Mouse (Mus musculus): ENCODE measurements at regions not wholly inside any gene's neighbourhood (a gene's known extent, or its start where the extent isn't known, plus 50 kb on each side); places are given as distances from the start of the nearest gene placed in this dataset.
A peak's percentile ranks its signal among the peaks of the same experiment; 100 is the strongest.

DNA sequence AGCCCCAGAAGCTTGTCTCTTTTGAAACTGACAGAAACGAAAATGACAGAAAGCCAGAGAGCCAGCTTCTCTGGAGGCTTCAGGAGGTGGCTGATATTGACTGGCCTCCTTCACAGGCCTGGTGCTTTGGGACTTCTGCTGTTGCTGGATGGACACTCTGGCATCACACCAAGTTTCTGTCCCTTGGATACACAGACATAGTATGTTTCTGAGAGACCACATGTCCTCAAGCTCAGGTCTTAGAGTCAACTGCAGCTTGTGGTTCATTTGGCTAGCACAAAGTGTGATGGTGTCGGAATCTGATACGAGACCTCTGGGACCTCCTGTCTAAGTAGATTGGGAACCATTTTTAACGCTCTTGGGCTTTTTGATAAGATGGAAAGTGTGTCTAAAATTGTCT lies 502.0 kb downstream of the Sqor start:
- no peak overlapping the region for H3K27ac ChIP-seq (ENCODE audit: low read length)
- no peak overlapping the region for H3K4me2 ChIP-seq (ENCODE audit: low read depth, low read length)
- ATAC-seq (ENCODE audit: low read depth), result no peak
- no peak overlapping the region for H3K9ac ChIP-seq (ENCODE audit: low read length)
- 62% methylated on average over 4 of the region's 4 CpGs for WGBS
- no peak overlapping the region for H3K4me3 ChIP-seq (ENCODE audit: low read length)
- H3K36me3 ChIP-seq (ENCODE audit: control insufficient read depth, insufficient read depth, low read length), result no peaks in the 10 kb centered on the region
- H3K4me1 ChIP-seq (replicated peaks; ENCODE audit: control insufficient read depth, insufficient read depth, low read length), result no peaks in the 10 kb centered on the region
- H3K27me3 ChIP-seq (ENCODE audit: control insufficient read depth, insufficient read depth, low read depth, low read length), result no peaks in the 10 kb centered on the region
- no peaks in the 10 kb centered on the region for H3K9me3 ChIP-seq (ENCODE audit: control insufficient read depth, low read length)

DNA sequence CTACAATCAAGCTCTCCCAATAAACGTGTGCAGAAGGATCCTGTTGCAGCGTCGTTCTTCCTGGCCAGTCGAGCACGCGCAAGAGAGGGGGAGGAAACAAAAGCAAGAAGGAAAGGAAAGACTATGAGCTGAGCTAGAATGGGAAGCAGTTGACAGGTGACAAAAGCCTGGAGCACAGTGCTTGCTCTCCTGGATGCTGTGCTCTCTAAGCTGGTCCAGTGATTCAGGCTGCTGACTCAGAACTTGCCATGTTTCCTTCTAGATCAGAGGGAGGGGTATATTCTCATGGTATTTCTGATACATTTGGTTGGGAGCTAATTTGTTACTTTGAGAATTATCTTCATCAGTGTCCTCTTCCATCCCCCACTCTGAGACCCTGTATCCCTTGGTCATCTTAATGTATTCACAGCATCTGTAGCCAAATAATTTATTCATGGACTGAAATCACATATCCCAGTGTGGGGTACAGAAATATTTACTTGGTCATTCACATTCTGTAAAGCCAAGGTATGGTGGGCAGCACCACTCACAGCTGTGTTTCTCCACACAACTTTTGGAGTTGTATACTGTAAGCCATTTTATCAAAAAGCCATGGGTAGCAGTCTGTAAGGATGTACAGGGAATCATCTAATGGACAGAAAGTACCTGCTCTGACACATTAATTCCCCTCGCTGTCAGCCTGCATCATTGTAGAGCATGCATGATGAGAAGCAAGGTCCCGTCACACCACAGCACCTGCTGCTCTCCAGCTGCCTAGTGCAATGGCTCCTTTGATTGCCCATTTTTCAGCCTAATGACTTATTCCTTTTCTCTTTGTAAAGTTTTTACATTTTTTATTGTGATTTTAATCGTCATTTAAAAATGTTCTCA lies 510.1 kb downstream of the Sqor start:
- no peak overlapping the region for H3K4me3 ChIP-seq (ENCODE audit: low read length)
- no peaks in the 10 kb centered on the region for H3K36me3 ChIP-seq (ENCODE audit: control insufficient read depth, insufficient read depth, low read length)
- WGBS, result 74% methylated on average over 9 of the region's 9 CpGs
- no peak overlapping the region for H3K27ac ChIP-seq (ENCODE audit: low read length)
- H3K9me3 ChIP-seq (ENCODE audit: control insufficient read depth, low read length), result no peaks in the 10 kb centered on the region
- ATAC-seq (ENCODE audit: low read depth), result no peak
- H3K9ac ChIP-seq (ENCODE audit: low read length), result no peak overlapping the region
- no peaks in the 10 kb centered on the region for H3K27me3 ChIP-seq (ENCODE audit: control insufficient read depth, insufficient read depth, low read depth, low read length)
- no peaks in the 10 kb centered on the region for H3K4me1 ChIP-seq (replicated peaks; ENCODE audit: control insufficient read depth, insufficient read depth, low read length)
- no peak overlapping the region for H3K4me2 ChIP-seq (ENCODE audit: low read depth, low read length)

DNA sequence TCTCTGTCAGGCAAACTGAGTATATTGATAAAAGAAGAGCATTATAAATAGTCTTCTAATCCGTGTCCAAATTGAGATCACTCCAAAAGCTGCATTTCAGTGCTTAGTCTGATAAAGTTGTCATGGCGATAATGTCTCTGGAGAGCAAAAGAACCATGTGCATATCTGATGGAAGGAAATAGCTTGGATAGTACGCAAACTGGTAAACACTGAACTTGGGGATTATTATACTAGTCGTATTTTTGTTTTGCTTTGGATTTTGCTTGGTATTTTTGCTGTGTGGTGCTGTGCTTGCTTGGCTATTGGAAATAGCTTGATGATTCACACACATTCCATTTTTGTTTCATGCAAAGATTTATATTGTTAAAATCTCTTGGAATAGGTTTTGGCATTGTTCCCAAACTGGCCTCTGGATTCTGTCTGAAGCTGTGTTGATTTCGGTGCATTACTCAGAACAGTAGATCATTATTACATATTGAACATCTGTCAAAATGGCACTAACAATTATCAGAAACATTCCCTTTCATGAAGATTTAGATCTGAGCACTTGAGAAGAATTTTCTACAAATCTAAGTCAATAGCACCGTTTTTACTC lies 510.8 kb downstream of the Sqor start:
- no peaks in the 10 kb centered on the region for H3K9me3 ChIP-seq (ENCODE audit: control insufficient read depth, low read length)
- no peak overlapping the region for H3K27ac ChIP-seq (ENCODE audit: low read length)
- 53% methylated on average over 6 of the region's 6 CpGs for WGBS
- no peaks in the 10 kb centered on the region for H3K4me1 ChIP-seq (replicated peaks; ENCODE audit: control insufficient read depth, insufficient read depth, low read length)
- no peak for ATAC-seq (ENCODE audit: low read depth)
- no peaks in the 10 kb centered on the region for H3K36me3 ChIP-seq (ENCODE audit: control insufficient read depth, insufficient read depth, low read length)
- H3K4me2 ChIP-seq (ENCODE audit: low read depth, low read length), result no peak overlapping the region
- H3K27me3 ChIP-seq (ENCODE audit: control insufficient read depth, insufficient read depth, low read depth, low read length), result no peaks in the 10 kb centered on the region
- H3K4me3 ChIP-seq (ENCODE audit: low read length), result no peak overlapping the region
- H3K9ac ChIP-seq (ENCODE audit: low read length), result no peak overlapping the region

GRCm38 (mm10) chr2:123311554-123312276 lies 546.7 kb downstream of the Sqor start:
- H3K36me3 ChIP-seq (ENCODE audit: control insufficient read depth, insufficient read depth, low read length), result no peaks in the 10 kb centered on the region
- H3K9ac ChIP-seq (ENCODE audit: low read length), result no peak overlapping the region
- H3K4me3 ChIP-seq (ENCODE audit: low read length), result no peak overlapping the region
- no peak overlapping the region for H3K4me2 ChIP-seq (ENCODE audit: low read depth, low read length)
- H3K4me1 ChIP-seq (replicated peaks; ENCODE audit: control insufficient read depth, insufficient read depth, low read length), result no peaks in the 10 kb centered on the region
- no peak overlapping the region for H3K27ac ChIP-seq (ENCODE audit: low read length)
- no peaks in the 10 kb centered on the region for H3K9me3 ChIP-seq (ENCODE audit: control insufficient read depth, low read length)
- 66% methylated on average over 6 of the region's 6 CpGs for WGBS
- no peaks in the 10 kb centered on the region for H3K27me3 ChIP-seq (ENCODE audit: control insufficient read depth, insufficient read depth, low read depth, low read length)
- ATAC-seq (ENCODE audit: low read depth), result no peak

- Histone ChIP-seq H3K27me3 (ENCODE audit: control insufficient read depth, insufficient read depth, low read depth, low read length) (no peaks in the 10 kb centered on the region), H3K4me1 (replicated peaks; ENCODE audit: control insufficient read depth, insufficient read depth, low read length) (no peaks in the 10 kb centered on the region), H3K4me2 (ENCODE audit: low read depth, low read length) (no peak overlapping the region), H3K9me3 (ENCODE audit: control insufficient read depth, low read length) (no peaks in the 10 kb centered on the region), H3K4me3 (ENCODE audit: low read length) (no peak overlapping the region), H3K27ac (ENCODE audit: low read length) (no peak overlapping the region), H3K9ac (ENCODE audit: low read length) (no peak overlapping the region), H3K36me3 (ENCODE audit: control insufficient read depth, insufficient read depth, low read length) (no peaks in the 10 kb centered on the region)
- WGBS, result 9% methylated on average over 8 of the region's 8 CpGs
- ATAC-seq (ENCODE audit: low read depth), result peak; percentile 51; the same call in 1 of the 2 replicates
Measured at GRCm38 (mm10) chr2:123312277-123312617, 547.2 kb downstream of the Sqor start.

DNA sequence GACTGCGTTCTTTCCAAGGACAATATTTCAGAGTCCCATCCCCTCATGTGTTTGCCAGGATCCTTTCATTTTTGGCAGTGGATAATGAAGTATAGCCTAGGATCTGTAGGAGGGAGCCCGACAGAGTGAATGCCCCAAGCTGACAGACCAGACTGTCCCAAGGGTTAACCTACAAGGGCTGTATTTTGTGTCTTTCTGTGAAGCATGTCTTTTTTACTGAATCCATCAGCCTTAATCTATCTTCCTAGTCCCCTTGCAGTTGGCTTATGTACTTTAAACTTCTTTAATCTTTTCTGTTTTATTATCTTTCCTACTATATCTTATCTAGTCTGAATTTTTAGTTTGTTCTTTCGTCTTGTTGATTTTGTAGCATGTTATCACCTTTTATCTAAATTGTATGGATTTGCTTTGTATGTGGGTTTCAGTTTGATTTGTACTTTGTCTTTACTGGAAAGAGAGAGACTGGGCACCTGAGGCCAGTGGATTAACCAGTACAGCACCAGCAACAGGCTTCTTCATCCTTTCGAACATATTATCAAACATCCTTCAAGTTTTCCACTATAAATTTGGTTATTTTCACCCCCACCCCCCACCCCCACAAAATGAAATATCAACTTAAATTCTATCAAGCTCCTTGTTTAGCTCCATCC lies 555.5 kb downstream of the Sqor start:
- H3K4me1 ChIP-seq (replicated peaks; ENCODE audit: control insufficient read depth, insufficient read depth, low read length), result no peaks in the 10 kb centered on the region
- 56% methylated on average over 4 of the region's 4 CpGs for WGBS
- H3K36me3 ChIP-seq (ENCODE audit: control insufficient read depth, insufficient read depth, low read length), result no peaks in the 10 kb centered on the region
- no peak overlapping the region for H3K9ac ChIP-seq (ENCODE audit: low read length)
- no peaks in the 10 kb centered on the region for H3K9me3 ChIP-seq (ENCODE audit: control insufficient read depth, low read length)
- H3K4me3 ChIP-seq (ENCODE audit: low read length), result no peak overlapping the region
- H3K4me2 ChIP-seq (ENCODE audit: low read depth, low read length), result no peak overlapping the region
- H3K27ac ChIP-seq (ENCODE audit: low read length), result no peak overlapping the region
- no peaks in the 10 kb centered on the region for H3K27me3 ChIP-seq (ENCODE audit: control insufficient read depth, insufficient read depth, low read depth, low read length)
- ATAC-seq (ENCODE audit: low read depth), result 0 out of 2 replicates have a peak, but pooled peaks have one; percentile 52

GRCm38 (mm10) chr2:123323769-123324168 lies 558.7 kb downstream of the Sqor start:
- H3K9ac ChIP-seq (ENCODE audit: low read length), result no peak overlapping the region
- no peak for ATAC-seq (ENCODE audit: low read depth)
- H3K27ac ChIP-seq (ENCODE audit: low read length), result no peak overlapping the region
- no peaks in the 10 kb centered on the region for H3K36me3 ChIP-seq (ENCODE audit: control insufficient read depth, insufficient read depth, low read length)
- H3K4me1 ChIP-seq (replicated peaks; ENCODE audit: control insufficient read depth, insufficient read depth, low read length), result no peaks in the 10 kb centered on the region
- 66% methylated on average over 3 of the region's 3 CpGs for WGBS
- no peaks in the 10 kb centered on the region for H3K9me3 ChIP-seq (ENCODE audit: control insufficient read depth, low read length)
- no peak overlapping the region for H3K4me3 ChIP-seq (ENCODE audit: low read length)
- no peaks in the 10 kb centered on the region for H3K27me3 ChIP-seq (ENCODE audit: control insufficient read depth, insufficient read depth, low read depth, low read length)
- no peak overlapping the region for H3K4me2 ChIP-seq (ENCODE audit: low read depth, low read length)

GRCm38 (mm10) chr2:123324896-123325295 lies 559.9 kb downstream of the Sqor start:
- no peak overlapping the region for H3K4me3 ChIP-seq (ENCODE audit: low read length)
- H3K36me3 ChIP-seq (ENCODE audit: control insufficient read depth, insufficient read depth, low read length), result no peaks in the 10 kb centered on the region
- H3K9ac ChIP-seq (ENCODE audit: low read length), result no peak overlapping the region
- no peaks in the 10 kb centered on the region for H3K4me1 ChIP-seq (replicated peaks; ENCODE audit: control insufficient read depth, insufficient read depth, low read length)
- WGBS, result 45% methylated on average over 2 of the region's 2 CpGs
- H3K27ac ChIP-seq (ENCODE audit: low read length), result no peak overlapping the region
- ATAC-seq (ENCODE audit: low read depth), result no peak
- no peaks in the 10 kb centered on the region for H3K27me3 ChIP-seq (ENCODE audit: control insufficient read depth, insufficient read depth, low read depth, low read length)
- no peak overlapping the region for H3K4me2 ChIP-seq (ENCODE audit: low read depth, low read length)
- no peaks in the 10 kb centered on the region for H3K9me3 ChIP-seq (ENCODE audit: control insufficient read depth, low read length)
